Mouse (Mus musculus): Measurements from ENCODE around the gene Srp54a.
"Not testable (repeated sequence)": the region's sequence is repeated elsewhere in the genome, so short reads cannot be mapped to it uniquely, and the experiment has no call there.

GRCm38 (mm10) chr12:55135540-55135939 lies 55.5 kb downstream of the Srp54a start:
- TF ChIP-seq EP300 (optimal IDR thresholded peaks at IDR 0.05); CTCF (IDR thresholded peaks at IDR 0.05; ENCODE audit: low read depth): not testable (repeated sequence)
